Mouse (Mus musculus) heart, embryonic 12.5 days (tissue): ENCODE data around the gene Cdk17. TPM values are rescaled to one million over a fixed set of nuclear protein-coding genes. Genes with fewer than 3 reads are reported as not detected.

Experiments used
- ATAC-seq: fragments of 200-750 bp; cut with Nextera tagmentation; 2 replicates; pipeline ENCODE4 v1.8.0; 2017; ENCODE audit warnings: moderate TSS enrichment, moderate library complexity; ENCODE audit not compliant: insufficient number of reproducible peaks, low FRiP score
- H3K27ac ChIP-seq: fragments of 300-500 bp; sonication (generic); 2 replicates; pipeline ENCODE4 v1.5.1; 2016; ENCODE audit warnings: mild to moderate bottlenecking, moderate library complexity; ENCODE audit not compliant: poor library complexity, severe bottlenecking
- H3K27me3 ChIP-seq: fragments of 300-500 bp; sonication (generic); replicated peaks from 2 replicates; pipeline ENCODE4 v1.6.1; 2016; ENCODE audit warnings: mild to moderate bottlenecking, moderate library complexity
- H3K36me3 ChIP-seq: fragments of 300-500 bp; sonication (generic); 2 replicates; pipeline ENCODE4 v1.6.1; 2016; ENCODE audit warnings: mild to moderate bottlenecking, moderate library complexity
- H3K4me1 ChIP-seq: fragments of 300-500 bp; sonication (generic); replicated peaks from 2 replicates; pipeline ENCODE4 v1.6.1; 2016; ENCODE audit warnings: mild to moderate bottlenecking
- H3K4me2 ChIP-seq: fragments of 300-500 bp; sonication (generic); 2 replicates; pipeline ENCODE4 v1.6.1; 2016; ENCODE audit warnings: mild to moderate bottlenecking, moderate library complexity
- H3K4me3 ChIP-seq: fragments of 300-500 bp; sonication (generic); 2 replicates; pipeline ENCODE4 v1.5.1; 2016; ENCODE audit warnings: mild to moderate bottlenecking
- H3K9ac ChIP-seq: fragments of 300-500 bp; sonication (generic); 2 replicates; pipeline ENCODE4 v1.6.1; 2016; ENCODE audit warnings: mild to moderate bottlenecking, moderate library complexity
- H3K9me3 ChIP-seq: fragments of 300-500 bp; sonication (generic); replicated peaks from 2 replicates; pipeline ENCODE4 v1.6.1; 2016; ENCODE audit warnings: mild to moderate bottlenecking, moderate library complexity
- WGBS: fragments of 180-500 bp; shearing (Covaris S2); methylation state at CpG from one replicate; pipeline ENCODE4 v1.1.7; 2016; 5-methylcytosine and 5-hydroxymethylcytosine counted together
- microRNA counts: library from miRNA; unstranded; fragments of <30 nt; microRNA quantifications from one replicate; lab custom pipeline; 2017
- microRNA-seq: library from miRNA; unstranded; fragments of <30 nt; microRNA quantifications from one replicate; pipeline ENCODE4, GENCODE M21; 2017
- polyA plus RNA-seq: library from polyadenylated mRNA; unstranded; fragments of >200 nt; fragmentation: Nextera tagmentation; extraction: Ambion mirVana; gene quantifications from 2 replicates; pipeline ENCODE4 v1.2.1, GENCODE M21; 2016

The Cdk17 gene
- polyA plus RNA-seq, 1 experiment from 2014 or later = 25.2 TPM

DNA sequence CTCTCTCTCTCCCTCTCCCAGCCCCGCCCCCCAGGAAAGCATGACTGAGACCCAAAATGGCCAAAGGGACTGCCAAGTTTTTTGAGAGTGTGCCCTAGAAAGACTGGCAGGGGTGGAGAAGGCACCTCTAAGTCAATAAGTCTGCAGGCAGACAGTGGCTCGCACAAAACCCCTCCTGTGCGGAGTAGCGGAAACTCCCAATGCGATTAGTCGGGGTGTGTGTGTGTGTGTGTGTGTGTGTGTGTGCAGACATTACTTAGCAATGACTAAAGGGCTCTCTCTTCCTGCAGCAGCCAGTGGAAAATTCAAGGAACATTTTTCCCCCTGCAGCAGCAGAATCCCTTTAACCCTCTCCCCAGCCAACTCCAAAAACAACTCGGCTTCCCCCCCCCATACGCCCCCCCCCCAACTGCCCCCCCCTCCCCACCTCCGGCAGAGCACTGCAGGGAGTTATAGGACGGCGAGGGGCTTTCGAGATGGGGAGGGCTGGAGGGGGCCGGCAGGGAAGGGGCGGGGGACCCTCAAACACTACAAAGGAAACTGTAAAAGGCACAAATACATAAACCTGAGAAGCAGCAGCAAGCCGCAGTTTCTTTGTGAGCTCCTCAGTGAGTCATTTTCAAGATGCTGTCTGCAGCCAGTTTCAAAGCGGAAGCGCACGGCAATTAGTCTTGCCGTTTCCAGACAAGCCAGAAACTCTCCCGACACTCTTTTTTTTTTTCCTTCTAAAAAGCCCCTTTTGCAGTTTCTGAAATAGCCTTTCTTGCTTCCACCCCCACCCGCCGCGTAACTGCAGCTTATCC lies 148.7 kb downstream of the Cdk17 start:
- peaks cover 14% of the 10 kb centered on the region for H3K4me1 ChIP-seq
- ATAC-seq = peak; percentile 69

DNA sequence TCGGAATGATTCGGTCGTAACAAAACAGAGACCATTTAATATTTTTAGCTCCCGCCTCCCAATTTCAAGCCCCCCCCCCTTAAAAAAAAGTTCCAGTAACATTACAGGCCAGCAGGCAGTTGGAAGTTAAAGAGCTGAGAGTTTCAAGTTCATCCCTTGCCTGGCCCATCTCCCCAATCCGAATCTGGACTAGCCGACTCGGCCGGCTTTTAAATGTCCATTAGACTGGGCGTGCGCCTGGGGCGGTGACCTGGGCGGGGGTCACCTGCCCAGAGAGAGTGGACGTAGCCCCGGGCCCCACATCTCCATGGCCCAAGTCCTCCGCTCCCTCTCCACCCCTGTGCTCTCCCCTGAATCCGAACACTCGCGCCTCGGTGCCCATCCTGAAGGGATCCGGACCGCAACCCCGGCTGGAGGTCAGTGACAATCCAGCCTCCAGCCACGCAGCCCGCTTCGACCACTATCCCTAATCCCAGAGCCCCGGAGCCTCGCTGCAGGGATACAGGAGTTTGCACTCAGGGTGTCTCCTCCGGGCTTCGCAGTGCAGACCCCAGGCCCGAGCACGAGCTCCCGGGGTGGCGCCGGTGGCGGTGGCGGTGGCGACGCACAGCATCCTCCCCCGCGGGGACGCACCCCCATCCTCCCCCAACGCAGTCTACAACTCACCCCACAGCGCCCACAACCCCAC lies 149.4 kb downstream of the Cdk17 start:
- ATAC-seq = peak; percentile 38; the same call in 1 of the 2 replicates
- WGBS = under 1% methylated on average over 43 of the region's 43 CpGs
- H3K9me3 ChIP-seq = no peaks in the 10 kb centered on the region
- H3K9ac ChIP-seq = peak overlapping the region; percentile 91
- peak overlapping the region; percentile 98 for H3K27ac ChIP-seq
- H3K4me2 ChIP-seq = peak overlapping the region; percentile 99
- peak overlapping the region; percentile 67 for H3K4me3 ChIP-seq
- H3K36me3 ChIP-seq = no peaks in the 10 kb centered on the region
- no peaks in the 10 kb centered on the region; the same call in 1 of the 2 replicates for H3K27me3 ChIP-seq
- H3K4me1 ChIP-seq = peaks cover 9% of the 10 kb centered on the region

More for the DNA sequence above, 148.7 kb downstream of the Cdk17 start:
- Histone ChIP-seq H3K27me3 (no peaks in the 10 kb centered on the region; the same call in 1 of the 2 replicates), H3K36me3 (no peaks in the 10 kb centered on the region), H3K4me3 (peak overlapping the region; percentile 67), H3K9me3 (no peaks in the 10 kb centered on the region), H3K9ac (peak overlapping the region; percentile 91), H3K4me2 (peak overlapping the region; percentile 99), H3K27ac (peak overlapping the region; percentile 98)
- 2% methylated on average over 22 of the region's 23 CpGs for WGBS

DNA sequence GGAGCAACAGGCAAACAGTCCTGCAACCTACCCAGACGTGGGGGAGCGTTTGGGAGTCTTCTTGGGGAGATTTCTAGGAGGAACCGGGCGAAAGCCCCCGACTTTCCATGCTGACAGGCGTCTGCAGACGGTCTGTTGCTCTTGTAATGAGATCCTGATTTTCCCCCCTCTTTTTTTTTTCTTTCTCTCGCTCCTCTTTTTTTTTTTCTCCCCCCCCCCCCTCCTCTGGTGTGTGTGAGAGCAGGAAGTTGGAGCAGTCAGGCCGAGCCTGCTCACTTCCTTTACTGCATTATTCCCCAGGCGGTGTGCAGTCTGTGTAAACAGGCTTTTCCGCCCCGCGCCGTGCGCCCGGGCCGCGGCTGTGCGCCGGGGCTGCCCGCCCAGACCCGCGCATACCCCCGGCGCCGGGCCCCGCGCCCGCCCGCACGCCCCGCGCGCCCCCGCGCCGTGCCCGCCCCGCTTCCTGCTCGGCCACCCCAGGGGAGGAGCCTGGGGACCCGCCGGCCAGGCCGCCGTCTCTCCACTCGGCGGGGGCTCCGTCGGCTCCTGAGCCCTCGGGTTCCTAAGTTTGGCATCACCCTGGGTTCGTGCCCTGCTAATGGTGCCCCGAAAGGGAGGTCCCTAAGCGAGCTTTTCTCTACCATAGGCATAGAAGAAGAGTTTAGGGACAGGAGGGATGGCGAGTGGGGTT lies 150.2 kb downstream of the Cdk17 start, which contains the start of gene Elk3:
TSS of gene Elk3 (minus strand) at position 415 of the 691 bp plus-strand sequence.
- Histone ChIP-seq H3K4me2 (peak within 1 kb of the TSS; percentile 99), H3K36me3 (no peaks in the 10 kb centered on the region), H3K27ac (peak within 1 kb of the TSS; percentile 98), H3K4me3 (peak within 1 kb of the TSS; percentile 67), H3K4me1 (peaks cover 9% of the 10 kb centered on the region; the same call in 1 of the 2 replicates), H3K9ac (peak within 1 kb of the TSS; percentile 91), H3K9me3 (no peaks in the 10 kb centered on the region), H3K27me3 (no peaks in the 10 kb centered on the region; the same call in 1 of the 2 replicates)
- peak; percentile 79 for ATAC-seq
- WGBS = under 1% methylated on average over 44 of the region's 53 CpGs

DNA sequence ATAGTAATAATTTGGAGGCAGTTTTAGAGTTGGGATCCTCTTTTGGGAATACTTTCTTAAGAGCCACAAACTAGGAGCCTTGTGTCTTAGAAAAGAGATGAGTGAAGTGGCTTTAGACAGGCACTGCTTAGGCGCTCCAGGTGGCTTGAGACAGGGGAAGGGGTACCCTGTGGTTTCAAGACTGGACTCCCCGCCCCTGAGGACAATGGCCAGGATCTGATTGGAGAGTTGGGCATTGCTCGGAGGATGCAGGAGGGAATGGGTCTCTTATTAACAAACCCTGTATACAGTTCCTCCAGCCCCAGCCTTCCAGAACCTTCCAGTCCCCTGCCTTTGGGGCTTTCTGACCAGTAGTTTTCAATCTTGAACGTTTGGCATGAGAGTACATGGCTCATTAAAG lies 150.9 kb downstream of the Cdk17 start:
- Histone ChIP-seq H3K9ac (no peak overlapping the region), H3K4me1 (peaks cover 9% of the 10 kb centered on the region; the same call in 1 of the 2 replicates)

More for the DNA sequence above, 150.9 kb downstream of the Cdk17 start:
- Histone ChIP-seq H3K4me2 (peak overlapping the region; percentile 99), H3K36me3 (no peaks in the 10 kb centered on the region), H3K27ac (no peak overlapping the region; the same call in 1 of the 2 replicates), H3K4me3 (peak overlapping the region; percentile 67), H3K27me3 (no peaks in the 10 kb centered on the region; the same call in 1 of the 2 replicates), H3K9me3 (no peaks in the 10 kb centered on the region)
- no peak for ATAC-seq
- 17% methylated on average over 4 of the region's 4 CpGs for WGBS

MicroRNAs within 50 kb of the gene (microRNA counts, 519-probe panel; counts per million panel counts)
- 3,744 counts per million, percentile 26 among the panel's probes with 10 or more counts for microRNA mmu-miR-1931 (lab: Ali Mortazavi, UCI)

Small RNA genes lying within 50 kb of the gene (microRNA-seq; reads per million reads assigned to microRNA genes)
- not detected for gene Mir1931

Other genes starting within 250 kb of the Cdk17 start
- 0.55 TPM in 1 of 2 replicates, not detected in the other for gene Cfap54, start 79.3 kb upstream of the Cdk17 start, polyA plus RNA-seq
- 36.8 and 41.0 TPM in 2 replicates for gene Elk3, start 150.3 kb downstream of the Cdk17 start, polyA plus RNA-seq